Mouse (Mus musculus): ENCODE measurements around the gene Acot1.
"Not testable (repeated sequence)": the region's sequence is repeated elsewhere in the genome, so short reads cannot be mapped to it uniquely, and the experiment has no call there.

DNA sequence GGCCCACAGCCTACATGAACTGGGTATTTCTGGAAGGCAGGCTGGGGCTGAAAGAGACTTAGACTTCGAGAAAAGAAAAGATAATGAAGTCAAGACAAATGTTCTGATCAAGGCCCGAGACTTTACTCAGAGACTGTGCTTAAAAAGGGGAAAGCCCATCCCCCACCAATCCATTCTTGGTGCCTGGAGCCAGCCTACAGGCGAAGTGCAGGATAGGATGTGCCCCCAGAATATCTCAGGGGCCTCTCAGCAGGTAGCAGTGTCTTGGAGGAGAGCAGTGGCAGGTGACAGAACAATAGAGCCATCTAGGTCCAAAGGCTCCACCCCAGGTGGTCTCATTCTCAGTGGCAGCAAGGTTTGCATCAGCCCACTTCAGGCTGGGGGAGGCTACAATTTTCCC lies 19.0 kb downstream of the Acot1 start:
- TF ChIP-seq POLR2A (IDR thresholded peaks at IDR 0.05; ENCODE audit: borderline replicate concordance, extremely low read depth, insufficient read depth, insufficient read length, poor library complexity, severe bottlenecking); CTCF (IDR thresholded peaks at IDR 0.05; ENCODE audit: borderline replicate concordance, extremely low read depth, insufficient read depth, insufficient read length): not testable (repeated sequence)
